Mouse (Mus musculus) layer of hippocampus, adult 2 months (tissue): ENCODE measurements around the gene Wdr66. TPM values are rescaled to one million over a fixed set of nuclear protein-coding genes. Genes with fewer than 3 reads are reported as not detected.
A peak's percentile ranks its signal among the peaks of the same experiment; 100 is the strongest.

ENCODE experiments used
- DNase-seq, 2 experiments: peaks; one replicate each; pipeline ENCODE4 v3.0.0; 2022; ENCODE audit warnings: low spot score in 2 of 2
- H3K27ac ChIP-seq: fragments of 200-600 bp; 2 replicates; pipeline ENCODE4 v1.8.1; 2022
- H3K4me3 ChIP-seq: fragments of 200-600 bp; 2 replicates; pipeline ENCODE4 v1.8.1; 2022; ENCODE audit warnings: mild to moderate bottlenecking
- CTCF ChIP-seq: fragments of 200-600 bp; conservative IDR thresholded peaks from 2 replicates; pipeline ENCODE4 v1.8.1; 2022; ENCODE audit warnings: antibody characterized with exemption, mild to moderate bottlenecking, moderate library complexity
- total RNA-seq, 2 experiments: library from RNA; stranded (reverse); gene quantifications; 2 replicates each; pipeline ENCODE4 v1.2.3; 2021

Wdr66 gene
- total RNA-seq, 2 experiments from 2014 or later, result 4.5 to 5.6 TPM

DNA sequence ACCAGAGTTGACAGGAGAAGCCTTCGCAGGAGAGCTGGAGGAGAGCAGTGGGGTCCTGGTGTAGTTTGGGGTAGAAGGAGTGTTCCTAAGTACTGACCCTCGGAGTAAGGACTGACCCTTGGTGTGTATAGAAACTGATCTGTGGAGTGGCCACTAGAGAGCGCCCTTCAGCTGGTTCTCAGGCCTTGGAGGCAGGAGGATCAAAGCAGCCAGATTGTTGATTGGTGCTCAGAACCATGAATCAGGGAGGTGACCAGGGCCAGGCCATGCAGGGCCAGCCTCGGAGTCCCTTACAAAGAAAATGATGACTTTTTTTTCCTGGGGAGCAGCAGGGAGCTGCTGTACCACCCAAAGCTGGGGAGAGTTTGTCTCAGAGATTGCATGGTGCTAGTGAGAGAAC lies 6.4 kb upstream of the Wdr66 start:
- Histone ChIP-seq H3K4me3 (no peak overlapping the region), H3K27ac (no peak overlapping the region)
- DNase-seq, result peak in 1 of 2 experiments; percentile 43
- peak; percentile 83 for TF ChIP-seq CTCF

DNA sequence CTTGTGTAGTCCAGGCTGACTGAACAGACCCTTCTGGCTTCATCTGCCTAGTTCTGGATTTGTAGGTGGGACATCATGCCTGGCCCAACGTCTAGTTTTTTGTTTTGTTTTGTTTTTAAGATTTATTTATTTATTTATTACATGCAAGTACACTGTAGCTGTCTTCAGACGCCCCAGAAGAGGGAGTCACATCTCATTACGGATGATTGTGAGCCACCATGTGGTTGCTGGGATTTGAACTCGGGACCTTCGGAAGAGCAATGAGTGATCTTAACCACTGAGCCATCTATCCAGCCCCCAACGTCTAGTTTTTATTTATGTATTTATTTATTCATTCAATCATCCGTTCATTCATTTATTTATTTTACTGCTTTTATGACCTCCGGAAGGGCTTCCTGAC lies 512 bp upstream of the Wdr66 start:
- Histone ChIP-seq H3K4me3 (no peak overlapping the region), H3K27ac (no peak overlapping the region)
- no peak for TF ChIP-seq CTCF
- no peak for DNase-seq

- no peak for TF ChIP-seq CTCF
- peak; percentile 64 to 83 for DNase-seq
- Histone ChIP-seq H3K27ac (peak overlapping the region; percentile 68), H3K4me3 (peak overlapping the region; percentile 19; the same call in 1 of the 2 replicates)
These were observed 5.2 kb downstream of the Wdr66 start for GRCm38 (mm10) chr5:123256841-123257755.

DNA sequence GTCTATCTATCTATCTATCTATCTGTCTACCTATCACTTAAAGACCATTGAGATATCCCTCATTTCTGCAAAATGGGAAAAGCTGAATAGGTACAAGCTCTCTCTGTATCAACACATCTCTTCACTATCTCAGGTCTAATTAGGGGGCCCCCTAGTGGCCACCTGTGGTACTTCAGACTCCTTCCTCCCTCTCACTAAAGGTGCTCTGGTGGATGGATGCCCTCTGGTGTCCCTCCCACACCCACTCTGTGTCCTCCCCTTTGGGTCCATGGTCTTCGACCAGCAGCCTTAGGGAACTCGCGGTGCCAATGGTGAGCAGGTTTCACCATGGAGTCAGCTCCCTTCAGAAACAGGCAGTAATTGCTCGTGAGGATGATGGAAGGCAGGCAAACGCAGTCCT lies 7.1 kb downstream of the Wdr66 start:
- TF ChIP-seq CTCF, result peak; percentile 90
- DNase-seq, result peak in 1 of 2 experiments; percentile 44
- H3K4me3 ChIP-seq, result no peak overlapping the region

DNA sequence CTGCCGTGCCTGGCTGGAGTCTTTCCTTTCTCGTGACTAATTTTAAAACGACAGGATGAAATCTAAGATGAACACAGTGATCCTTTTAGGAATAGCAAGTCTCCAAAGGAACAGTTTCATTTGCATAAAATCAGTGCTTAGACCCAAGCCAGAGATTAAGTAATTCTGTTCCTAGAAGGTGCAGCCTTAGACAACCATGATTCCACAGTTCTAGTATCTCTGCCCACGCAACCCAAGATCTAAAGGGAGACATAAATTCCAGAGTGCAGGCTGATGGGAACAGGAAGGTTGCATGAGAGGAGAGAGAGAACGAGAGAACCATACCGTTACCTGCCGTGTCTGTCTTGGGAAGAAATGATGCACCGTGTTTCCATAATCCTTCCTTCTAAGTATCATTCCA lies 8.8 kb downstream of the Wdr66 start:
- DNase-seq, result no peak
- no peak for TF ChIP-seq CTCF
- Histone ChIP-seq H3K4me3 (no peak overlapping the region), H3K27ac (no peak overlapping the region)

More for the DNA sequence above, 7.1 kb downstream of the Wdr66 start:
- H3K27ac ChIP-seq, result no peak overlapping the region

DNA sequence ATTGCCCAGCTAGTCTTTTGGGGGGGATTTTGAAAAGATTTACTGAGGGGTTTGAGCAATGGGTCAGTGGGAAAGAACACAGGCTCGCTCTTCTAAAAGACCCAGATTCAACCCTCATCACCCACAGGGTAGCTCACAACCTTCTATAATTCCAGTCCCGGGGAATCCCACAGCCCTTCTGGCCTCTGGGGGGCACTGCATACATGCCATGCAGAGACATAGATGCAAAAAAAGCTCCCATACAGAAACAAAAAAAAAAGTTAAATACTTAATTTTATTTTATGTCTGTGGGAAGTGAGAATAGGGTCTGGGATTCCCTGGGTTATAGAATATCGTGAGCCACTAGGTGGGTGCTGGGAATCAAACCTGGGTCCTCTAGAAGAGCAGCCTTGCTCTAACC lies 15.0 kb downstream of the Wdr66 start:
- Histone ChIP-seq H3K27ac (no peak overlapping the region), H3K4me3 (no peak overlapping the region)
- peak; percentile 49 for TF ChIP-seq CTCF
- no peak for DNase-seq

DNA sequence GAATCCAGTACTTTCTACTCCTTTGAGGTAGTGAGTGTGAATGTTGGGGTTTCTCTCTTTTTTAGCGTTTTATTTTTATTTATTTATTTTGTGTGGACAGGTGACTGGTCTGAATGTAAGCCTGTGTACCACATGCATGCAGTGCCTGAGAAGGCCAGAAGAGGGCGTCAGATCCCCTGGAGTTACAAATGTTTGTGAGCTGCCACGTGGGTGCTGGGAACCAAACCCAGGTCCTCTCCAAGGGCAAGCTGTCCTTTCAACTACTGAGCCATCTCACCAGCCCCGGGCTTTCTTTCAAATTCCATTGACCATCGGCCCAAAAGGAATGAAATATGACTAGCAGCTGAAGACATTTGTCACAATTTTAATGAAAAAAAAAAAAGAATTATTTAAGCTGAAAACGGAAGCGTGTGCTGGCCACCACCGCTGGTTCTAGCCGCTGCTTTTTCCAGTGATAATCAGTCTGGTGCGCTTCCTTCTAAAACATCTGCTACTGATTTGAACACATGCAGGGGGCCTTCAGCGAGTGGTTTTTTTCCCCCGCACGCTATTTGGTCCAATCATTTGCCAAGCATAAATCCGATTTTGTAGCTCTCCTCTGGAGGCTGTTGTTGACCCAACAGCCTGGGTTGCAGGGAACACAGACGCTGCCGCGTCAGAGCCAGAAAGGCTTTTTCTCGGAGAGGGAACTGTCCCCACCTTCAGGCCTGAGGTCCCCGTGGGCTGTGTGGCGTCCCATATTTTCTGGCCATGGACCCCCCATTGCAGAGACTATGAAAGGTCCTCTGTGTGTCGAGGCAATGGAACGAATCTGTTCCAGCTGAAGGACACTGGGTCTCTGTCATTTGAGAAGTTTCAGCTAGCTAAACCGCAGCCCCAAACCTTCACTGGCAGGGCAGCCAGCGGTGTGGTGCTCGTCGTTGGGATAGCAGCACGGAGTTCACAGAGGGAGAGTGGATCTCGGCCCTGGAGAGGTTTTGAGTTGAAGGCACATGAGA lies 16.9 kb downstream of the Wdr66 start:
- no peak for DNase-seq
- TF ChIP-seq CTCF, result peak; percentile 49

GRCm38 (mm10) chr5:123270917-123271316 lies 19.0 kb downstream of the Wdr66 start:
- TF ChIP-seq CTCF, result no peak
- DNase-seq, result no peak
- H3K4me3 ChIP-seq, result no peak overlapping the region
- no peak overlapping the region for H3K27ac ChIP-seq

More for the DNA sequence above, 16.9 kb downstream of the Wdr66 start:
- no peak overlapping the region for H3K27ac ChIP-seq
- no peak overlapping the region for H3K4me3 ChIP-seq

- DNase-seq, result no peak
- Histone ChIP-seq H3K4me3 (no peak overlapping the region), H3K27ac (no peak overlapping the region)
- TF ChIP-seq CTCF, result no peak
These were observed 21.0 kb downstream of the Wdr66 start for GRCm38 (mm10) chr5:123272927-123273326.

DNA sequence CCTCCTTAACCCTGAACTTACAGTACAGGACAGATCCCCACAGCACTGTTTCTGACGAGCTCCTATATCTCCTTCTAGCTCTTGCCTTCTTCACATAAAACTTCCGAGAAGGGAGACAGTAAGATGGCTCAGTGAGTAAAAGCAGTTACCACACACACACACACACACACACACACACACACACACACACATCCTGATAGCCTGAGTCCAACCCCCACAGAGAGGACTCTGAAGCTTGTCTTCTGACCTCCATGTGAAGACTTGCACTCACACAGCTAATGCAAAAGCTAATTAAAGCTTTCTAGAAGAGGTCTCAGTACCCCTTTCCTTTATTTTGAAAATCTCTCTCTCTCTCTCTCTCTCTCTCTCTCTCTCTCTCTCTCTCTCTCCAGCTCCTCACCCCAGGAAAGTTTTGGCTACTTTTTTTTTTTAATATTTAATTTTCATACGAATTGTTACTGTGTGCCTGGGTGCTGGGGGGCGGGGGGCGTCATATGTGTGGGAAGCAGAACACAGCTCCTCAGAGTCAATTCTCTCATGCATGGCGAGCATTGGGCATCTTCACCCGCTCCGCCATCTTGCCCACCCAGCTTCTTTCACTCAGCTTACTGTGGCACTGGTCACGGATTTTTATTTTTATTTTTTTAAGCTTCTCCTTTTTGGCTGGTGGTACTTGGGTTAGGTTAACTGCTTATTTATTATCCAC lies 24.9 kb downstream of the Wdr66 start:
- H3K27ac ChIP-seq, result no peak overlapping the region
- DNase-seq, result no peak
- TF ChIP-seq CTCF, result no peak

DNA sequence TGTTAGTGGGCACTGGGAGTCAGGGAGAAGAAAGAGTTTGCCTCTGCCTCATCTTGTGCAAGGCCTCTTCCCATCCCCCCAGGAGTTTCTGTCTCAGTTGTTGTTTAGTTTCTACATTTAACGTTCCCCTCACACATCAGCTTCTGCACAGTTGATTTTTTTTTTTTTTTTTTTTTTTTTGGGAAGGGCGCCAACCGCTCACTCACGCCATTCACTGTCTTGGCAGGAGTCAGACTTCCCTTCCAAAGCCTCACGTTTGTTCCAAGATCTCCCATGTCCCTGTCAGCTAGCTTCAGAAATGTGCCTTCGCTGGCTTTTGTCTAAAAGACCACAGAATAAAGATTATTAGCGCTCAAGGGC lies 25.4 kb downstream of the Wdr66 start:
- TF ChIP-seq CTCF, result no peak
- Histone ChIP-seq H3K27ac (peak overlapping the region; percentile 47; the same call in 1 of the 2 replicates), H3K4me3 (no peak overlapping the region)
- DNase-seq, result no peak

More for the DNA sequence above, 24.9 kb downstream of the Wdr66 start:
- no peak overlapping the region for H3K4me3 ChIP-seq

GRCm38 (mm10) chr5:123277704-123278103 lies 25.8 kb downstream of the Wdr66 start:
- TF ChIP-seq CTCF, result no peak
- no peak for DNase-seq
- no peak overlapping the region for H3K4me3 ChIP-seq
- peak overlapping the region; percentile 47; the same call in 1 of the 2 replicates for H3K27ac ChIP-seq
